Mouse (Mus musculus): ENCODE measurements around the gene Olfr424. TPM values are rescaled to one million over a fixed set of nuclear protein-coding genes. Genes with fewer than 3 reads are reported as not detected.

Gene Olfr424
- polyA plus RNA-seq (2017; shearing (Covaris generic)), result not detected

GRCm38 (mm10) chr1:174131217-174131616 is at the start of gene Olfr424:
TSS of gene Olfr424 (plus strand) at chr1:174131517.

GRCm38 (mm10) chr1:174084031-174084430 is 47.3 kb upstream of the Olfr424 start, which contains the start of gene Olfr429:
TSS of gene Olfr429 (plus strand) at chr1:174084331.

GRCm38 (mm10) chr1:174096591-174096990 is 34.7 kb upstream of the Olfr424 start, which contains the start of gene Olfr427:
TSS of gene Olfr427 (plus strand) at chr1:174096891.

GRCm38 (mm10) chr1:174121062-174121461 is 10.3 kb upstream of the Olfr424 start, which contains the start of gene Olfr231:
TSS of gene Olfr231 (minus strand) at chr1:174121162.

GRCm38 (mm10) chr1:174155333-174155732 is 24.0 kb downstream of the Olfr424 start, which contains the start of gene Olfr420:
TSS of gene Olfr420 (plus strand) at chr1:174155633.

GRCm38 (mm10) chr1:174172605-174173004 is 41.3 kb downstream of the Olfr424 start, which contains the start of gene Spta1:
TSS of gene Spta1 (plus strand) at chr1:174172776.

Other genes with a start within 250 kb of the Olfr424 start
- gene Ifi211, start 218.5 kb upstream of the Olfr424 start, polyA plus RNA-seq (2017; shearing (Covaris generic)), result 2.0 TPM
- gene Mndal, start 189.0 kb upstream of the Olfr424 start, polyA plus RNA-seq (2017; shearing (Covaris generic)), result 530 TPM
- gene Ifi203, start 188.8 kb upstream of the Olfr424 start, polyA plus RNA-seq (2017; shearing (Covaris generic)), result 391 TPM
- not detected for gene Ifi202b, start 148.8 kb upstream of the Olfr424 start, polyA plus RNA-seq (2017; shearing (Covaris generic))
- gene Ifi205, start 99.7 kb upstream of the Olfr424 start, polyA plus RNA-seq (2017; shearing (Covaris generic)), result not detected
- gene Olfr433, start 90.8 kb upstream of the Olfr424 start, polyA plus RNA-seq (2017; shearing (Covaris generic)), result not detected
- gene Olfr432, start 82.3 kb upstream of the Olfr424 start, polyA plus RNA-seq (2017; shearing (Covaris generic)), result not detected
- not detected for gene Olfr430, start 64.9 kb upstream of the Olfr424 start, polyA plus RNA-seq (2017; shearing (Covaris generic))
- gene Olfr429, start 47.2 kb upstream of the Olfr424 start, polyA plus RNA-seq (2017; shearing (Covaris generic)), result not detected
- not detected for gene Olfr427, start 34.6 kb upstream of the Olfr424 start, polyA plus RNA-seq (2017; shearing (Covaris generic))
- gene Olfr231, start 10.4 kb upstream of the Olfr424 start, polyA plus RNA-seq (2017; shearing (Covaris generic)), result not detected
- not detected for gene Olfr420, start 24.1 kb downstream of the Olfr424 start, polyA plus RNA-seq (2017; shearing (Covaris generic))
- gene Spta1, start 41.3 kb downstream of the Olfr424 start, polyA plus RNA-seq (2017; shearing (Covaris generic)), result 0.11 TPM
- not detected for gene Olfr419, start 120.5 kb downstream of the Olfr424 start, polyA plus RNA-seq (2017; shearing (Covaris generic))
- not detected for gene Mptx1, start 199.0 kb downstream of the Olfr424 start, polyA plus RNA-seq (2017; shearing (Covaris generic))
- gene Olfr417, start 233.6 kb downstream of the Olfr424 start, polyA plus RNA-seq (2017; shearing (Covaris generic)), result not detected

All from inflammation-experienced regulatory T-cells, adult 16 weeks (primary cell).